Mouse (Mus musculus): ENCODE data around the gene Plagl2. TPM values are rescaled to one million over a fixed set of nuclear protein-coding genes. Genes with fewer than 3 reads are reported as not detected.
"Not testable (repeated sequence)": the region's sequence is repeated elsewhere in the genome, so short reads cannot be mapped to it uniquely, and the experiment has no call there.

The Plagl2 gene
- 6.8 and 7.1 TPM in 2 replicates for polyA plus RNA-seq (2015; fragmentation: Nextera tagmentation; extraction: Ambion mirVana)

GRCm38 (mm10) chr2:153241250-153242014, at the start of gene Plagl2, which contains the start of gene Pofut1:
Gene Plagl2, minus strand, starts transcription at chr2:153241426.
Gene Pofut1, plus strand, starts transcription at chr2:153241533.
- Histone ChIP-seq H3K36me3 (ENCODE audit: insufficient read depth, low read length) (no peaks in the 10 kb centered on the region; the same call in 1 of the 2 replicates), H3K4me1 (ENCODE audit: insufficient read depth, low read depth, low read length) (peaks cover 7% of the 10 kb centered on the region; the same call in 1 of the 2 replicates), H3K4me3 (ENCODE audit: low read depth, low read length) (peak within 1 kb of the TSS; percentile 98), H3K27me3 (replicated peaks; ENCODE audit: insufficient read depth, low read length) (no peaks in the 10 kb centered on the region), H3K27ac (ENCODE audit: low read length) (peak within 1 kb of the TSS; percentile 92), H3K9me3 (ENCODE audit: low read length) (no peaks in the 10 kb centered on the region), H3K4me2 (replicated peaks; ENCODE audit: low read depth, low read length) (peak within 1 kb of the TSS; percentile 94), H3K9ac (replicated peaks; ENCODE audit: low read depth) (peak within 1 kb of the TSS; percentile 95)
- TF ChIP-seq EP300 (IDR thresholded peaks at IDR 0.05) (no peak), CTCF (IDR thresholded peaks at IDR 0.05) (peak; percentile 58)
- 0% methylated on average over 26 of the region's 72 CpGs for WGBS
- ATAC-seq (peak; percentile 96), DNase-seq (ENCODE audit: low spot score) (peak; percentile 95)

DNA sequence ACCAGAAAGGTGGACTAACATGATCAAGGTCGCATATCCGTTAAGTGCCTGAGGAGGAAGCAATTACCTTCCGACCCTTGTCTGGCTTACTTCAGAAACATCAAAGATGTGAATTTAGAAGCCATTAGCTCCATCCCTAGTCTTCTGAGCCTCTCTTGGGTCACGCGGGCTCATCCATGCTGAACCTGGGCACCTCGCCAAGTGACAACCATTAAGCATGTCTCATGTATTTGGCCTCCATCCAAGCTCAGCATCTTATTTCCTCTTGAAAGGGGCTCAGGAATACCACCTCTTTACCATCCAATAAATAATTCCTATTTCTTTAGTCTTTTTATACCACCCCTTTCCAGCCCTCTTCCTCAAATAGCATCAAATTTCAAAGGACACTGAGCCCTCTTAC, 46.6 kb upstream of the Plagl2 start:
- 24% methylated on average over 6 of the region's 6 CpGs for WGBS
- Histone ChIP-seq H3K4me1 (ENCODE audit: insufficient read depth, low read depth, low read length) (peaks cover 5% of the 10 kb centered on the region; the same call in 1 of the 2 replicates), H3K27me3 (replicated peaks; ENCODE audit: insufficient read depth, low read length) (no peaks in the 10 kb centered on the region), H3K9me3 (ENCODE audit: low read length) (no peaks in the 10 kb centered on the region), H3K9ac (replicated peaks; ENCODE audit: low read depth) (no peak overlapping the region), H3K27ac (ENCODE audit: low read length) (no peak overlapping the region), H3K36me3 (ENCODE audit: insufficient read depth, low read length) (no peaks in the 10 kb centered on the region), H3K4me3 (ENCODE audit: low read depth, low read length) (no peak overlapping the region), H3K4me2 (replicated peaks; ENCODE audit: low read depth, low read length) (no peak overlapping the region)
- DNase-seq (ENCODE audit: low spot score): no peak
- ATAC-seq: no peak
- no peak for TF ChIP-seq EP300 (IDR thresholded peaks at IDR 0.05)
- no peak for TF ChIP-seq CTCF (IDR thresholded peaks at IDR 0.05)

GRCm38 (mm10) chr2:153286524-153286923, 45.3 kb upstream of the Plagl2 start:
- TF ChIP-seq EP300 (IDR thresholded peaks at IDR 0.05) (no peak), CTCF (IDR thresholded peaks at IDR 0.05) (no peak)
- Histone ChIP-seq H3K9me3 (ENCODE audit: low read length) (no peaks in the 10 kb centered on the region), H3K27me3 (replicated peaks; ENCODE audit: insufficient read depth, low read length) (no peaks in the 10 kb centered on the region), H3K4me2 (replicated peaks; ENCODE audit: low read depth, low read length) (no peak overlapping the region), H3K4me1 (ENCODE audit: insufficient read depth, low read depth, low read length) (peaks cover 1% of the 10 kb centered on the region; the same call in 1 of the 2 replicates), H3K27ac (ENCODE audit: low read length) (no peak overlapping the region), H3K9ac (replicated peaks; ENCODE audit: low read depth) (no peak overlapping the region), H3K4me3 (ENCODE audit: low read depth, low read length) (no peak overlapping the region), H3K36me3 (ENCODE audit: insufficient read depth, low read length) (no peaks in the 10 kb centered on the region)
- 84% methylated on average over 4 of the region's 4 CpGs for WGBS
- ATAC-seq: no peak
- no peak for DNase-seq (ENCODE audit: low spot score)

- WGBS: 87% methylated on average over 6 of the region's 6 CpGs
- DNase-seq (ENCODE audit: low spot score): no peak
- Histone ChIP-seq H3K36me3 (ENCODE audit: insufficient read depth, low read length) (no peaks in the 10 kb centered on the region), H3K4me2 (replicated peaks; ENCODE audit: low read depth, low read length) (no peak overlapping the region), H3K9ac (replicated peaks; ENCODE audit: low read depth) (no peak overlapping the region), H3K27ac (ENCODE audit: low read length) (no peak overlapping the region), H3K9me3 (ENCODE audit: low read length) (no peaks in the 10 kb centered on the region), H3K4me3 (ENCODE audit: low read depth, low read length) (no peak overlapping the region), H3K27me3 (replicated peaks; ENCODE audit: insufficient read depth, low read length) (no peaks in the 10 kb centered on the region), H3K4me1 (ENCODE audit: insufficient read depth, low read depth, low read length) (no peaks in the 10 kb centered on the region)
- ATAC-seq: no peak
- TF ChIP-seq CTCF (IDR thresholded peaks at IDR 0.05): no peak
Observed at GRCm38 (mm10) chr2:153283919-153284318, 42.7 kb upstream of the Plagl2 start.

DNA sequence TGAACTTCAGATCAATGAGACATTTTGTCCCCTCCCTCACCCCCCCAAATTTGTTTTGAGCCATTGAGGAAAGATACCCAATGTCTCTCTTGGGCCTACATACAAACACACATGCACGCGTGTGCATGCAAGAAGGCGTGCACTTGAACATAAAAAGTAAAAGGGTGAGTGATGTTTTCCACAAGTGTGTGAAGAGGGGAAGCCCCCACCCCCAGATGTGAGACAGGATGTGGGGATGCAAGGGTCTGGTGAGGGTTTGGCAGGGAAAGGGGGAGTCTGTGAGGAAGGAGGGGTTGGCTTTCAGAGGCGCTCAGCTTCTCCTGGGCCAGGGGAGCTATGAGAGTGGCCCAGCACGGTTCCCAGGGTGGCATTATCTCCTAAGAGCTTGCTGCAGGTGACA, 37.1 kb upstream of the Plagl2 start:
- Histone ChIP-seq H3K4me2 (replicated peaks; ENCODE audit: low read depth, low read length) (no peak overlapping the region), H3K27ac (ENCODE audit: low read length) (no peak overlapping the region), H3K27me3 (replicated peaks; ENCODE audit: insufficient read depth, low read length) (no peaks in the 10 kb centered on the region), H3K9ac (replicated peaks; ENCODE audit: low read depth) (no peak overlapping the region), H3K36me3 (ENCODE audit: insufficient read depth, low read length) (no peaks in the 10 kb centered on the region), H3K4me1 (ENCODE audit: insufficient read depth, low read depth, low read length) (no peaks in the 10 kb centered on the region), H3K9me3 (ENCODE audit: low read length) (no peaks in the 10 kb centered on the region), H3K4me3 (ENCODE audit: low read depth, low read length) (no peak overlapping the region)
- 76% methylated on average over 5 of the region's 5 CpGs for WGBS
- ATAC-seq (no peak), DNase-seq (ENCODE audit: low spot score) (no peak)
- no peak for TF ChIP-seq EP300 (IDR thresholded peaks at IDR 0.05)
- no peak for TF ChIP-seq CTCF (IDR thresholded peaks at IDR 0.05)

DNA sequence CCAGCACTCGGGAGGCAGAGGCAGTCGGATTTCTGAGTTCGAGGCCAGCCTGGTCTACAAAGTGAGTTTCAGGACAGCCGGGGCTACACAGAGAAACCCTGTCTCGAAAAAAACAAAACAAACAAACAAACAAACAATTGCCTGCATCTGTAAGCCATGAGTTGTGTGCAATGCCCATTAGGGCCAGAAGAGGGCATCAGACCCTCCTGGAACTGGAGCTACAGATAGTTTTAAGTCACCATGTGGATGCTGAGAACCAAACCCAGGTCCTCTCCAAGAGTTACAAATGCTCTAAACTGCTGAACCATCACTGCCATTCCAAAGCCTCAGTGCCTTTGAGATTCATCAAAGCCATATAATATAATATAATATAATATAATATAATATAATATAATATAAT, 35.6 kb upstream of the Plagl2 start:
- not testable (repeated sequence) for H3K4me3 ChIP-seq (ENCODE audit: low read depth, low read length); H3K36me3 ChIP-seq (ENCODE audit: insufficient read depth, low read length); H3K27ac ChIP-seq (ENCODE audit: low read length); DNase-seq (ENCODE audit: low spot score); H3K4me2 ChIP-seq (replicated peaks; ENCODE audit: low read depth, low read length); H3K9me3 ChIP-seq (ENCODE audit: low read length); H3K27me3 ChIP-seq (replicated peaks; ENCODE audit: insufficient read depth, low read length); H3K9ac ChIP-seq (replicated peaks; ENCODE audit: low read depth); H3K4me1 ChIP-seq (ENCODE audit: insufficient read depth, low read depth, low read length); ATAC-seq
- 92% methylated on average over 5 of the region's 5 CpGs for WGBS
